Mouse (Mus musculus) duodenum, adult 2 months (tissue): ENCODE measurements around the gene Khdc3. TPM values are rescaled to one million over a fixed set of nuclear protein-coding genes. Genes with fewer than 3 reads are reported as not detected.

Experiments
- polyA plus RNA-seq: library from polyadenylated mRNA; depleted of rRNA; stranded (reverse); fragments of >200 nt; gene quantifications from 2 replicates; pipeline ENCODE4 v1.2.3, GENCODE M21; 2012; ENCODE audit warnings: low replicate concordance; rRNA removed

Gene Khdc3
- polyA plus RNA-seq: 0.30 and 0.56 TPM in 2 replicates

GRCm38 (mm10) chr9:73101536-73101935 is at the start of gene Khdc3:
Khdc3 (plus strand) TSS chr9:73101836.

GRCm38 (mm10) chr9:73102181-73102580 is 545 bp downstream of the Khdc3 start, which contains the start of gene Gm20509:
Gm20509 (plus strand) TSS chr9:73102470.

GRCm38 (mm10) chr9:73112919-73113906 is 11.6 kb downstream of the Khdc3 start, which contains the start of gene Rsl24d1:
Rsl24d1 (plus strand) TSS chr9:73113426.

Other genes with a start within 250 kb of the Khdc3 start
- gene Pygo1, start 176.2 kb upstream of the Khdc3 start, polyA plus RNA-seq: 0.07 and 0.08 TPM in 2 replicates
- not detected in 2 replicates for gene Dyx1c1, start 143.1 kb upstream of the Khdc3 start, polyA plus RNA-seq
- not detected in 2 replicates for gene Gm44503, start 143.0 kb upstream of the Khdc3 start, polyA plus RNA-seq
- gene Ccpg1os, start 116.5 kb upstream of the Khdc3 start, polyA plus RNA-seq: 1.3 and 4.1 TPM in 2 replicates
- gene Ccpg1, start 116.4 kb upstream of the Khdc3 start, polyA plus RNA-seq: 1.7 and 3.1 TPM in 2 replicates
- gene Pigb, start 61.5 kb upstream of the Khdc3 start, polyA plus RNA-seq: 2.5 and 4.8 TPM in 2 replicates
- 2.4 and 6.2 TPM in 2 replicates for gene Rab27a, start 57.0 kb upstream of the Khdc3 start, polyA plus RNA-seq
- gene Gm20509, start 634 bp downstream of the Khdc3 start, polyA plus RNA-seq: not detected in 2 replicates
- gene Rsl24d1, start 11.6 kb downstream of the Khdc3 start, polyA plus RNA-seq: 2.7 and 2.9 TPM in 2 replicates